Comparison of ENCODE assay signal across 27 mouse cellular contexts in the genomic region with DNA sequence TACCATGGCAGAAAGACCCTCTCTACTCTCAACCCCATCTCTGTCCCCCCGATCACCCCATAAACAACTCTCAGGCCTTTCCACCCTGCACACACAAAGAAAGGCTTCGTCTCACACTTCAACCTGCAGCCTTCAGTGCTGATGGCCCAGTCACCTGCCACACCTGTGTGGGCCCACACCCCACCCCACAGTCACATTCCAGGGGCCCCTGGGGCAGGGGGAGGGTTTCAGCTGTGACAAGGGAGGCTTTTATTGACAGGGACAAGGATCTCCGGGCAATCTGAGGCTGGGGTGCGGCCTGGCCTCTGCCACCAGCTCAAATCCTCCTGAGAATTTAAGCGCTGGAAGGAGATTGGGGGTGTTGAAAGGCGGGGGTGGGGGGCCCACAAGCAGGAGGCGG. TPM values are rescaled to one million over a fixed set of nuclear protein-coding genes. Genes with fewer than 3 reads are reported as not detected.
A peak's percentile ranks its signal among the peaks of the same experiment; 100 is the strongest.
DNase-seq lines count a peak whose midpoint lies in the region; ATAC-seq and TF ChIP-seq lines count a peak whose summit lies in the region.
"Had no signal": no experiment of that assay in that cellular context is flagged by ENCODE, and none has a peak within 500 bp of the region (broad histone marks: within the 10 kb centered on the region; RNA-seq: fewer than 3 reads in every experiment).

No protein-coding gene starts in this region.

- H3K36me3 ChIP-seq in lung, embryonic 14.5 days (ENCODE audit: insufficient read depth) = no peaks in the 10 kb centered on the region
- H3K36me3 ChIP-seq in embryonic facial prominence, embryonic 10.5 days (replicated peaks) = no peaks in the 10 kb centered on the region
- no peaks in the 10 kb centered on the region for H3K36me3 ChIP-seq in intestine, embryonic 15.5 days
- no peaks in the 10 kb centered on the region for H3K36me3 ChIP-seq in stomach, embryonic 15.5 days
- H3K36me3 ChIP-seq: hindbrain, embryonic 13.5 days had no signal

- no peak overlapping the region for H3K4me3 ChIP-seq in lung, embryonic 14.5 days (ENCODE audit: low read depth, low read length)
- no peak overlapping the region for H3K4me3 ChIP-seq in embryonic facial prominence, embryonic 10.5 days
- H3K4me3 ChIP-seq in intestine, embryonic 15.5 days (replicated peaks) = no peak overlapping the region
- H3K4me3 ChIP-seq in stomach, embryonic 15.5 days (replicated peaks) = no peak overlapping the region
- H3K4me3 ChIP-seq: heart, embryonic 12.5 days; hindbrain, embryonic 13.5 days; layer of hippocampus, adult 2 months had no signal

- 47% methylated on average over 7 of the region's 7 CpGs for WGBS in lung, embryonic 14.5 days
- 42% methylated on average over 7 of the region's 7 CpGs for WGBS in embryonic facial prominence, embryonic 10.5 days
- WGBS in intestine, embryonic 15.5 days = 50% methylated on average over 7 of the region's 7 CpGs
- 47% methylated on average over 7 of the region's 7 CpGs for WGBS in stomach, embryonic 15.5 days

- peak; percentile 24 for DNase-seq in lung, embryonic 14.5 days
- no peak for DNase-seq in lung, postnatal 14 days
- peak; percentile 35 for DNase-seq in embryonic facial prominence, embryonic 10.5 days (ENCODE audit: low spot score)
- DNase-seq in thymus, postnatal 14 days = no peak
- no peak for DNase-seq in left cerebral cortex, adult 11 months (ENCODE audit: low spot score)
- DNase-seq: adrenal gland, postnatal 25 days; cerebellum, adult 8-10 months; cerebellum, postnatal 36 days; embryo, embryonic 11 days; gastrocnemius, postnatal 14 days; heart, adult 18-20 months; heart, postnatal 10 days; kidney, postnatal 25 days; lung, postnatal 36 days; thymus, postnatal 36 days had no signal

- H3K27me3 ChIP-seq in lung, embryonic 14.5 days (ENCODE audit: insufficient read depth, low read length) = no peaks in the 10 kb centered on the region
- H3K27me3 ChIP-seq in embryonic facial prominence, embryonic 10.5 days (replicated peaks; ENCODE audit: low read depth, poor library complexity, severe bottlenecking) = peaks cover 4% of the 10 kb centered on the region
- no peaks in the 10 kb centered on the region for H3K27me3 ChIP-seq in intestine, embryonic 15.5 days (replicated peaks)
- H3K27me3 ChIP-seq in stomach, embryonic 15.5 days (replicated peaks) = no peaks in the 10 kb centered on the region

- H3K27ac ChIP-seq in lung, embryonic 14.5 days (ENCODE audit: low read depth) = 0 out of 2 replicates have a peak overlapping the region, but pooled peaks have one; percentile 14
- peak overlapping the region; percentile 40; the same call in 1 of the 2 replicates for H3K27ac ChIP-seq in embryonic facial prominence, embryonic 10.5 days (replicated peaks)
- H3K27ac ChIP-seq in intestine, embryonic 15.5 days = peak overlapping the region; percentile 87
- H3K27ac ChIP-seq in stomach, embryonic 15.5 days = peak overlapping the region; percentile 84
- H3K27ac ChIP-seq: hindbrain, embryonic 13.5 days; layer of hippocampus, adult 2 months; liver, embryonic 14.5 days had no signal

- no peak overlapping the region for H3K9ac ChIP-seq in lung, embryonic 14.5 days
- no peak overlapping the region for H3K9ac ChIP-seq in intestine, embryonic 15.5 days
- no peak overlapping the region for H3K9ac ChIP-seq in stomach, embryonic 15.5 days
- H3K9ac ChIP-seq: heart, embryonic 12.5 days; hindbrain, embryonic 13.5 days; liver, embryonic 14.5 days had no signal

- H3K4me2 ChIP-seq in lung, embryonic 14.5 days = no peak overlapping the region
- H3K4me2 ChIP-seq in intestine, embryonic 15.5 days (replicated peaks) = peak overlapping the region; percentile 28; the same call in 1 of the 2 replicates
- no peak overlapping the region for H3K4me2 ChIP-seq in stomach, embryonic 15.5 days
- H3K4me2 ChIP-seq: heart, embryonic 12.5 days; hindbrain, embryonic 13.5 days had no signal

- no peak; the same call in 1 of the 2 replicates for ATAC-seq in lung, embryonic 14.5 days (ENCODE audit: insufficient read depth)
- ATAC-seq in intestine, embryonic 15.5 days = peak; percentile 87
- peak; percentile 62 for ATAC-seq in stomach, embryonic 15.5 days (ENCODE audit: insufficient read depth, low FRiP score, low read depth)
- ATAC-seq: CD4-positive, CD25-positive, alpha-beta regulatory T cell, adult 4 months; forebrain, embryonic 16.5 days had no signal

- H3K9me3 ChIP-seq in lung, embryonic 14.5 days (ENCODE audit: low read depth, low read length) = no peaks in the 10 kb centered on the region
- H3K9me3 ChIP-seq in embryonic facial prominence, embryonic 10.5 days = no peaks in the 10 kb centered on the region
- no peaks in the 10 kb centered on the region for H3K9me3 ChIP-seq in intestine, embryonic 15.5 days
- no peaks in the 10 kb centered on the region for H3K9me3 ChIP-seq in stomach, embryonic 15.5 days
- H3K9me3 ChIP-seq: heart, embryonic 12.5 days; hindbrain, embryonic 13.5 days had no signal

- peaks cover 10% of the 10 kb centered on the region; the same call in 1 of the 2 replicates for H3K4me1 ChIP-seq in lung, embryonic 14.5 days (ENCODE audit: insufficient read depth)
- peaks cover 48% of the 10 kb centered on the region for H3K4me1 ChIP-seq in embryonic facial prominence, embryonic 10.5 days
- H3K4me1 ChIP-seq in intestine, embryonic 15.5 days (replicated peaks) = peaks cover 31% of the 10 kb centered on the region
- H3K4me1 ChIP-seq in stomach, embryonic 15.5 days = 0 out of 2 replicates have a peak, but pooled peaks cover 4% of the 10 kb centered on the region

- TF ChIP-seq CTCF in lung, embryonic 14.5 days (IDR thresholded peaks at IDR 0.05; ENCODE audit: low read depth) = no peak

RNA-seq across cellular contexts. Expression of gene Krt15, which starts 3.1 kb away (rescaled TPM):
- 3.9 and 4.4 TPM in 2 replicates for polyA plus RNA-seq in lung, embryonic 14.5 days (2014; fragmentation: Nextera tagmentation; extraction: Ambion mirVana)
- 2.8 and 8.6 TPM in 2 replicates for polyA plus RNA-seq in embryonic facial prominence, embryonic 10.5 days (2016; fragmentation: Nextera tagmentation; extraction: Ambion mirVana)
- polyA plus RNA-seq in intestine, embryonic 15.5 days (2015; fragmentation: Nextera tagmentation; extraction: Ambion mirVana) = 4.7 and 5.9 TPM in 2 replicates
- polyA plus RNA-seq in stomach, embryonic 15.5 days (2015; fragmentation: Nextera tagmentation; extraction: Ambion mirVana) = 698 and 1,006 TPM in 2 replicates
- polyA plus RNA-seq: CD4-positive, CD25-positive, alpha-beta regulatory T cell, adult 4 months; forebrain, embryonic 16.5 days; neural tube, embryonic 14.5 days had no signal

RNA-seq across cellular contexts. Expression of gene Krt19, which starts 9.7 kb away (rescaled TPM):
- polyA plus RNA-seq in lung, embryonic 14.5 days (2014; fragmentation: Nextera tagmentation; extraction: Ambion mirVana) = 86.7 and 91.0 TPM in 2 replicates
- 16.1 and 18.2 TPM in 2 replicates for polyA plus RNA-seq in embryonic facial prominence, embryonic 10.5 days (2016; fragmentation: Nextera tagmentation; extraction: Ambion mirVana)
- 743 and 782 TPM in 2 replicates for polyA plus RNA-seq in intestine, embryonic 15.5 days (2015; fragmentation: Nextera tagmentation; extraction: Ambion mirVana)
- 796 and 889 TPM in 2 replicates for polyA plus RNA-seq in stomach, embryonic 15.5 days (2015; fragmentation: Nextera tagmentation; extraction: Ambion mirVana)
- polyA plus RNA-seq: CD4-positive, CD25-positive, alpha-beta regulatory T cell, adult 4 months had no signal

RNA-seq across cellular contexts. Expression of gene Krt13, which starts 17.4 kb away (rescaled TPM):
- polyA plus RNA-seq in lung, embryonic 14.5 days (2014; fragmentation: Nextera tagmentation; extraction: Ambion mirVana) = 0.27 TPM in 1 of 2 replicates, not detected in the other
- not detected in 2 replicates for polyA plus RNA-seq in embryonic facial prominence, embryonic 10.5 days (2016; fragmentation: Nextera tagmentation; extraction: Ambion mirVana)
- 0.50 and 0.58 TPM in 2 replicates for polyA plus RNA-seq in intestine, embryonic 15.5 days (2015; fragmentation: Nextera tagmentation; extraction: Ambion mirVana)
- polyA plus RNA-seq in stomach, embryonic 15.5 days (2015; fragmentation: Nextera tagmentation; extraction: Ambion mirVana) = 397 and 779 TPM in 2 replicates
- polyA plus RNA-seq: brain, embryonic 14.5 days; CD4-positive, CD25-positive, alpha-beta regulatory T cell, adult 4 months; forebrain, embryonic 16.5 days; hindbrain, embryonic 13.5 days; kidney, embryonic 14.5 days; midbrain, postnatal 0 days; neural tube, embryonic 14.5 days had no signal

RNA-seq across cellular contexts. Expression of gene Krt36, which starts 33.4 kb away (rescaled TPM):
- polyA plus RNA-seq in lung, embryonic 14.5 days (2014; fragmentation: Nextera tagmentation; extraction: Ambion mirVana) = 0.11 TPM in 1 of 2 replicates, not detected in the other
- polyA plus RNA-seq in embryonic facial prominence, embryonic 10.5 days (2016; fragmentation: Nextera tagmentation; extraction: Ambion mirVana) = 0.09 TPM in 1 of 2 replicates, not detected in the other
- polyA plus RNA-seq in intestine, embryonic 15.5 days (2015; fragmentation: Nextera tagmentation; extraction: Ambion mirVana) = not detected in 2 replicates
- 0.13 and 0.37 TPM in 2 replicates for polyA plus RNA-seq in stomach, embryonic 15.5 days (2015; fragmentation: Nextera tagmentation; extraction: Ambion mirVana)
- polyA plus RNA-seq: brain, embryonic 14.5 days; CD4-positive, CD25-positive, alpha-beta regulatory T cell, adult 4 months; forebrain, embryonic 16.5 days; heart, embryonic 12.5 days; hindbrain, embryonic 13.5 days; liver, embryonic 14.5 days; midbrain, postnatal 0 days; neural tube, embryonic 14.5 days had no signal

RNA-seq across cellular contexts. Expression of gene Krt35, which starts 42.8 kb away (rescaled TPM):
- not detected in 2 replicates for polyA plus RNA-seq in lung, embryonic 14.5 days (2014; fragmentation: Nextera tagmentation; extraction: Ambion mirVana)
- not detected in 2 replicates for polyA plus RNA-seq in embryonic facial prominence, embryonic 10.5 days (2016; fragmentation: Nextera tagmentation; extraction: Ambion mirVana)
- polyA plus RNA-seq in intestine, embryonic 15.5 days (2015; fragmentation: Nextera tagmentation; extraction: Ambion mirVana) = not detected in 2 replicates
- polyA plus RNA-seq in stomach, embryonic 15.5 days (2015; fragmentation: Nextera tagmentation; extraction: Ambion mirVana) = 0.32 TPM in 1 of 2 replicates, not detected in the other
- polyA plus RNA-seq: brain, embryonic 14.5 days; CD4-positive, CD25-positive, alpha-beta regulatory T cell, adult 4 months; forebrain, embryonic 16.5 days; heart, embryonic 12.5 days; hindbrain, embryonic 13.5 days; kidney, embryonic 14.5 days; liver, embryonic 14.5 days; midbrain, postnatal 0 days; neural tube, embryonic 14.5 days had no signal

Comparison
In these comparisons a context has a peak if more than half of its experiments do, and no peak if none do; other contexts are left out.
1. DNase-seq: peak in lung, embryonic 14.5 days (single experiment) and embryonic facial prominence, embryonic 10.5 days (single experiment); none in lung, postnatal 14 days (single experiment), thymus, postnatal 14 days (single experiment) and left cerebral cortex, adult 11 months (single experiment).
2. H3K27ac ChIP-seq: peak in every context shown above with its lines; median percentile 87 in intestine, embryonic 15.5 days; 84 in stomach, embryonic 15.5 days; 40 in embryonic facial prominence, embryonic 10.5 days; 14 in lung, embryonic 14.5 days.
3. RNA of gene Krt15, which starts 3.1 kb away (polyA plus RNA-seq): 698 to 1,006 TPM in stomach, embryonic 15.5 days; 2.8 to 8.6 TPM in embryonic facial prominence, embryonic 10.5 days, 4.7 to 5.9 TPM in intestine, embryonic 15.5 days and 3.9 to 4.4 TPM in lung, embryonic 14.5 days; every median in the first group is over 10 times any median in the second.
4. RNA of gene Krt13, which starts 17.4 kb away (polyA plus RNA-seq): 397 to 779 TPM in stomach, embryonic 15.5 days; 0.50 to 0.58 TPM in intestine, embryonic 15.5 days, 0.27 TPM in lung, embryonic 14.5 days and not detected in embryonic facial prominence, embryonic 10.5 days; every median in the first group is over 100 times any median in the second.